Mouse (Mus musculus): ENCODE results near the gene Rps6kl1. TPM values are rescaled to one million over a fixed set of nuclear protein-coding genes. Genes with fewer than 3 reads are reported as not detected.

Rps6kl1 gene
- polyA plus RNA-seq, 1 experiment from 2014 or later: 0.60 TPM

DNA sequence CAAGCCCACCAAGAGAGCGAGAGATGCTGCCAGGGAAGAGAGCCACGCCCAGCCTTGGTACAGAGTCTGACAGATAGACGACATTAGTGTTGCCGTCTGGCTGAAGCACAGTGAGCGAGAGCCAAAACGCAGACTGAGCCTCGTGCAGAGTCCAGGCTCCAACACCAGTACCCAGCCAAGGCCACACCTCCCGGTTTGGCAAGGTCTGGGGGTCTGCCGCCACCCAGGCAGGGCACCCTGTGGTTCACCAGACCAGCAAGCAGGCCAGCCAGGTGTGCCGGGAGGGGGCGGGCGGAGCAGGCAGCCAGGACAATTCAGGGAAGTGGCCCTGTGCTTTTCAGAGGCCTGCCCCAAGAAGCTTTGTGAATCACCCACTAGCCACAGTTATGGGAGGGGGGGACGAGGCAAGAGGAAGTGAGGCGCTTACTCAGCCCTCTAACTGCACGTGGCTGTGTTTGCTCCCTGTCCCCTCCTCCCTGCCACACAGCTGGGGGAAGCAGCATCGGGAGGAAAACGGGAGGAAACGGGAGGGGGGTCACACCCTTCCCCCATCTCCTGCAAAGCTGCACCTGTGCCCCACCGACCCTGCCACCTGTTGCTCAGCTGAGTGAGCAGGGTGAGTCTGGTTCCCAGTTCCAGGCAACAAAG is 41.5 kb upstream of the Rps6kl1 start:
- ChIA-PET CTCF (interaction anchor here (1.6 to 2.3 kb wide), 2 partner anchors 23 to 27 kb away, joined by 6 to 8 read pairs; partner anchors contain the start of gene Eif2b2), POLR2A (no interaction called here)
- in situ Hi-C loops (cut with MboI; ENCODE audit: low pct_unique_long_range_greater_than_20kb): loop anchor here (25.0 kb wide), 1 partner anchor 295 kb away; no protein-coding TSS in a partner anchor
- peak; percentile 73 for ATAC-seq
- H3K27me3 ChIP-seq: no peaks in the 10 kb centered on the region
- no peak for TF ChIP-seq CTCF (IDR thresholded peaks at IDR 0.05)
- no peak for DNase-seq (ENCODE audit: low read depth, low spot score)

- no peak for ATAC-seq
- no peaks in the 10 kb centered on the region for H3K27me3 ChIP-seq
- no peak for TF ChIP-seq CTCF (IDR thresholded peaks at IDR 0.05)
- CTCF ChIA-PET: no interaction called here
- no peak for DNase-seq (ENCODE audit: low read depth, low spot score)
- POLR2A ChIA-PET: no interaction called here
- in situ Hi-C loops (cut with MboI; ENCODE audit: low pct_unique_long_range_greater_than_20kb): loop anchor here (25.0 kb wide), 1 partner anchor 297 kb away; no protein-coding TSS in a partner anchor
Observed at GRCm38 (mm10) chr12:85190290-85190689, 39.2 kb upstream of the Rps6kl1 start.

GRCm38 (mm10) chr12:85186361-85186760 is 35.3 kb upstream of the Rps6kl1 start:
- no peaks in the 10 kb centered on the region for H3K27me3 ChIP-seq
- in situ Hi-C loops (cut with MboI; ENCODE audit: low pct_unique_long_range_greater_than_20kb): loop anchor here (25.0 kb wide), 1 partner anchor 301 kb away; no protein-coding TSS in a partner anchor
- DNase-seq (ENCODE audit: low read depth, low spot score) (no peak), ATAC-seq (peak; percentile 44)
- POLR2A ChIA-PET: interaction anchor here (0.8 to 1.1 kb wide), 2 partner anchors 9 to 16 kb away, joined by 3 read pairs; no protein-coding TSS in a partner anchor
- CTCF ChIA-PET: no interaction called here
- no peak for TF ChIP-seq CTCF (IDR thresholded peaks at IDR 0.05)

GRCm38 (mm10) chr12:85185810-85186209 is 34.7 kb upstream of the Rps6kl1 start:
- POLR2A ChIA-PET: interaction anchor here (0.8 to 1.1 kb wide), 2 partner anchors 10 to 16 kb away, joined by 3 read pairs; no protein-coding TSS in a partner anchor
- in situ Hi-C loops (cut with MboI; ENCODE audit: low pct_unique_long_range_greater_than_20kb): loop anchor here (25.0 kb wide), 1 partner anchor 301 kb away; no protein-coding TSS in a partner anchor
- no peak for TF ChIP-seq CTCF (IDR thresholded peaks at IDR 0.05)
- CTCF ChIA-PET: no interaction called here
- ATAC-seq (no peak), DNase-seq (ENCODE audit: low read depth, low spot score) (no peak)
- no peaks in the 10 kb centered on the region for H3K27me3 ChIP-seq

DNA sequence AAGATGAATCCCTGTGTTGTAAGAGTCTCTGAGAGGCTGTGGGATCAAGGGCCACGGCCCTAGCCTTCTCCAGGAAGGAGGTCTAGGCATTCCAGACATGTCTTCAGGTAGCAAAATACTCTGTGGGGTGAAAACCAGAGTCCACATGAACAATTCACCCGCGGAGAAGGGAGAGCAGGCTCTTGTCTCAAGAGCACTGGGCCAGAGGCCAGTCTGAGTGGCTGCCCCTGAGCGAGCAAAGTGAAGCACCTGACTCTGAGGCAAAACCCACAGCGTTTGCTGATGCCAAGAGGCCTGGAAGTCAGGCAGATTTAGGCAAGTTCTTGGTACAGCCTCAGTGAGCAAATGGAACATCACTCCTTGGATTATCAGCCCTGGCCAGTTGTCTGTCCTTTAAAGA is 33.1 kb upstream of the Rps6kl1 start:
- ChIA-PET CTCF (no interaction called here), POLR2A (no interaction called here)
- no peak for ATAC-seq
- no peak for DNase-seq (ENCODE audit: low read depth, low spot score)
- TF ChIP-seq CTCF (IDR thresholded peaks at IDR 0.05): no peak
- in situ Hi-C loops (cut with MboI; ENCODE audit: low pct_unique_long_range_greater_than_20kb): loop anchor here (25.0 kb wide), 1 partner anchor 303 kb away; no protein-coding TSS in a partner anchor
- no peaks in the 10 kb centered on the region for H3K27me3 ChIP-seq

GRCm38 (mm10) chr12:85182898-85183297 is 31.8 kb upstream of the Rps6kl1 start:
- ATAC-seq (no peak), DNase-seq (ENCODE audit: low read depth, low spot score) (no peak)
- in situ Hi-C loops (cut with MboI; ENCODE audit: low pct_unique_long_range_greater_than_20kb): loop anchor here (25.0 kb wide), 1 partner anchor 304 kb away; no protein-coding TSS in a partner anchor
- ChIA-PET POLR2A (no interaction called here), CTCF (no interaction called here)
- TF ChIP-seq CTCF (IDR thresholded peaks at IDR 0.05): no peak
- H3K27me3 ChIP-seq: no peaks in the 10 kb centered on the region

DNA sequence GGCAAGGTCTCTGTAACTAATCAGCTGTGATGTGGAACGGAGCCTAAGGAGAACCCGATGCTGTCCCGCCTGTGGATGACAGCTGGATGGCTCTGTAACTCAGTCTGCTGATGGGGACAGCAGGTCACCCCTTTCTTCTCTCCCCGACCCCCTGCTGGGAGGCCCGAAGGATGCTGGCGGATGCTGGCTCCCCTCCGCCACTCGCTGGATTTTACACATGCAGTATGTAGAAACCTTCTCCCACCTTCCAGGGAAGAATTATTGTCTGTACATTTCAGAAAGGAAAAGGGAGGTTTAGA is 31.2 kb upstream of the Rps6kl1 start:
- ChIA-PET POLR2A (no interaction called here), CTCF (no interaction called here)
- in situ Hi-C loops (cut with MboI; ENCODE audit: low pct_unique_long_range_greater_than_20kb): loop anchor here (25.0 kb wide), 1 partner anchor 305 kb away; no protein-coding TSS in a partner anchor
- no peaks in the 10 kb centered on the region for H3K27me3 ChIP-seq
- no peak for ATAC-seq
- TF ChIP-seq CTCF (IDR thresholded peaks at IDR 0.05): no peak
- no peak for DNase-seq (ENCODE audit: low read depth, low spot score)

DNA sequence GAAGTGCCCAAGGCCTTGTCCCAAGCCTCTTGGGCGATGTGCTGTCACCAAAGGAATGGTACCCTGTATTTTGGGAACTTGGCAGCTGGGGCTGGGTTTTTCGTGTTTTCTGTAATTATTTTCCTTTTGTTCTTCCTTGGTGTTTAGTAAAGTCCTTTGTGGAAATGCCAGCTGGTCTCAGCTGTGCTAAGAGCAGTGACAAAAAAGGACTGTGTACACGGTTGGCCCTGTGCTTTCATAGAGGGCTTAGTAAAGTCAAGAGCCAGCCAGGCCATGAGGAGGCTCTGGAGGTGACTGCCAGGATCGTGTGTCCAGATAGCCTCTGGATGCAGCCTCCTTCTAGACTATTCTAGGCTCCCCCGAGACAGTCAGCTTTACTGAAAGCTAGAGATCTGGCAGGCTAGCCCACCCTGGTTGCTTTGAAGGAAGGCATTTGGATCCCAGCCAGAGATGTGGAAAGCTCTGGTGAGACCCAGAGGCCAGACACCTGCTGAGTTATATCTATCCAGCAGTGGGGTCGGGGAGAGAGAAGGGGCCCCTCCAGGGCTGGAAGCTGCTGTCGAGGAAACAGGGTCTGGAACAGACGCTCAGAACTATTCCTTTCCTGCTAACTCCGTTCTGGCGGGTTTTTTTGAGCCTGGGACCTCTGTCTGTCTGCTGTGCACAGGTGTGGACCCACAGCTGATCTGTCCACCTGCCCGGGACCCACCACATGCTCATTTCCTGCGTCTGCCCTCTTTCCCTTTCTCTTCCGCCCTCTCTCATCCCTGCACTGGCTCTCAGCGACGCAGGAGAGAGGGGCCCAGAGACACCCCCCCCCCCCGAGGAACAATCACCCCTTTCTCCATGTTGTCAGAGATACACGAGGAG is 30.6 kb upstream of the Rps6kl1 start:
- POLR2A ChIA-PET: interaction anchor here (0.6 kb wide), 1 partner anchor 44 kb away, joined by 3 read pairs; no protein-coding TSS in a partner anchor
- no peak for TF ChIP-seq CTCF (IDR thresholded peaks at IDR 0.05)
- in situ Hi-C loops (cut with MboI; ENCODE audit: low pct_unique_long_range_greater_than_20kb): loop anchor here (25.0 kb wide), 1 partner anchor 306 kb away; no protein-coding TSS in a partner anchor
- ATAC-seq (no peak), DNase-seq (ENCODE audit: low read depth, low spot score) (no peak)
- CTCF ChIA-PET: interaction anchor here (0.9 kb wide), 1 partner anchor 98 kb away, joined by 3 read pairs; no protein-coding TSS in a partner anchor
- no peaks in the 10 kb centered on the region for H3K27me3 ChIP-seq

DNA sequence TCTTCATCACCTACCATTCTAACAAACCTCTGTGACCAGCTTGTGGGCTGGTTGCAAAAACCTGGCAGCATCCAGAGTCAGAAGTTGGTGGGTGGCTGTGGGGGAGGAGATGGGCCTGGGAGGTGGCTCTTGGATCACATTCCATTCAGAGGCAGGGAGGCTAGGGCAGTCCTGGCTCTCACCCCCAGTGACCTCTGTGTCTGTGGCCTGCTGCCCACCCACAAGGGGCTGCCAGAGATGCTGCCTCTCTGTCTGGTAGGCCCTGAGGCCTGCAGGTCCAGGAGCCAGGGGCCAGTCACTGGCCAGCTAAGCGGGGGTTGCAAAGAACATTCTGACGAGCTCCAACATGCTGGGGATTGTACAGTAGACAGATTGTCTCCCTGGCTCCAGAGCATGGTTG is 27.2 kb upstream of the Rps6kl1 start:
- no peak for DNase-seq (ENCODE audit: low read depth, low spot score)
- no peak for TF ChIP-seq CTCF (IDR thresholded peaks at IDR 0.05)
- ChIA-PET CTCF (interaction anchor here (1.1 kb wide), 1 partner anchor 127 kb away, joined by 3 read pairs; no protein-coding TSS in a partner anchor), POLR2A (no interaction called here)
- ATAC-seq: no peak
- H3K27me3 ChIP-seq: no peaks in the 10 kb centered on the region
- in situ Hi-C loops (cut with MboI; ENCODE audit: low pct_unique_long_range_greater_than_20kb): loop anchor here (5.0 to 25.0 kb wide), 2 partner anchors 49 to 309 kb away; no protein-coding TSS in a partner anchor

GRCm38 (mm10) chr12:85177740-85178239 is 26.7 kb upstream of the Rps6kl1 start, which contains the start of gene Pgf:
TSS of gene Pgf (minus strand) at chr12:85177790.
- no peak for TF ChIP-seq CTCF (IDR thresholded peaks at IDR 0.05)
- ATAC-seq (no peak), DNase-seq (ENCODE audit: low read depth, low spot score) (no peak)
- H3K27me3 ChIP-seq: no peaks in the 10 kb centered on the region
- in situ Hi-C loops (cut with MboI; ENCODE audit: low pct_unique_long_range_greater_than_20kb): loop anchor here (5.0 to 25.0 kb wide), 2 partner anchors 50 to 310 kb away; no protein-coding TSS in a partner anchor
- POLR2A ChIA-PET: no interaction called here
- CTCF ChIA-PET: interaction anchor here (1.1 kb wide), 1 partner anchor 127 kb away, joined by 3 read pairs; no protein-coding TSS in a partner anchor

Measured in Patski (cell line).